Mouse (Mus musculus) heart, adult 11 months (tissue): ENCODE data around the gene Kiss1.
"Not testable (repeated sequence)": the region's sequence is repeated elsewhere in the genome, so short reads cannot be mapped to it uniquely, and the experiment has no call there.

Experiments
- DNase-seq: peaks from one replicate; pipeline ENCODE4 v3.0.0; 2022

The Kiss1 gene

DNA sequence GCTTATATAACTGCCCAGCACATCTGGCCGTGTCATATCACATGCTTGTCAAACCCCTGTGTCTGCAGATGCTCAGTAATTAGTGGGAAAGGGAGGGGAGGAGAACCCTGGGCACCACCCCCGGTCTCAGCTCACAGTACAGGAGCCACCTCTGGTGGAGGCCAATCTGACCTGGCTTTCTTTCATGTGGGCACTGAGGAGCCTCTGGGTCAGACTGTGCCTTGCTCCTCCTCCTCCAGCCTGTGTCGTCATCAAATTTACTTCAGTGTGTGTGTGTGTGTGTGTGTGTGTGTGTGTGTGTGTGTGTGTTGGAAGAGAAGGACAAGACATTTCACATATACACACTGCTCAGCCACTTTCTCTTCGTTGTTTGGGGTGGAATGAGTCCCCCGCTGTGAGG is 1.7 kb downstream of the Kiss1 start:
- DNase-seq, result no peak

DNA sequence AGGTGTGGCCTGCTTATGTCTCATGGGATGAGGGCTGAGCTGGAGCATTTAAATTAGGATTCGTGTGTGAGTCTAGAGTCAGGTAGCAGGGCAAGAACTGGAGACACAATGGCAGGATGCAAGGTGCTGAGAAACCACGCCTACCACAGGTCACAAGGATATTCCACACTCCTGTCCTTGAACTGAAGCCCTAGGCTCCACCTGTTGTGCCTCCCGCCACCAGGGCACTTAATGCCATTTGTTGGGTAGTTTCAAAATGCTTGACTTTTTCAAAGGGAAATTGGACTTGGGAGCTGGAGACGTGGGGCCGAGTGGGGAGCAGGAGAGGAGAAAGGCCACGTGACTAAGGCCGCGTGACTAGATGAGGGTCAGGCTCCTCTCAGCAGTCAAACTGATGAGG is 4.3 kb downstream of the Kiss1 start:
- no peak for DNase-seq

GRCm38 (mm10) chr1:133327094-133327493 is 5.4 kb downstream of the Kiss1 start:
- no peak for DNase-seq

DNA sequence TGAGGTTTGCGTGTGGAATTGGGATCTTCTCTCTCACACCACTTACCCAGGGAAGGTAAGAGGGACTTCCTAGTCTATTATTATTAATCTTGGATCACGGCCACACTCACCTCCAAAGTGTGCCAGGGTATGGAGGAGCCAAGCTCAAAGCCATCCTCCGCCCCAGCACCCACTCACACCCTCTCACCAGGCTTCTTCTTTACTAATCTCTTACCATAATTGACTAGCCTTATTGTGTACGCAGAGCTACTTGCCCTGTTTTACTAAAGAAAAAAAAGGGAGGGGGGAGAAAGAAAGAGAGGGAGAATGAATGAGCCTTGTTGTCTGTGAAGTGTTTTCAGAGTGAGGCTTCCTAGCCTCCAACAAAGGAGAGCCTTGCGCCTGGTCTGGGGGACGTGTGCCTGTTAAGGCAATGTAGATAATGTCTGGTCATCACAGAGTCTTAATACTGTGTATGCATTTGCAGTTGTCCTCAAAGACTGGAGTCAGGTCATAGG is 6.7 kb downstream of the Kiss1 start:
- DNase-seq, result no peak

DNA sequence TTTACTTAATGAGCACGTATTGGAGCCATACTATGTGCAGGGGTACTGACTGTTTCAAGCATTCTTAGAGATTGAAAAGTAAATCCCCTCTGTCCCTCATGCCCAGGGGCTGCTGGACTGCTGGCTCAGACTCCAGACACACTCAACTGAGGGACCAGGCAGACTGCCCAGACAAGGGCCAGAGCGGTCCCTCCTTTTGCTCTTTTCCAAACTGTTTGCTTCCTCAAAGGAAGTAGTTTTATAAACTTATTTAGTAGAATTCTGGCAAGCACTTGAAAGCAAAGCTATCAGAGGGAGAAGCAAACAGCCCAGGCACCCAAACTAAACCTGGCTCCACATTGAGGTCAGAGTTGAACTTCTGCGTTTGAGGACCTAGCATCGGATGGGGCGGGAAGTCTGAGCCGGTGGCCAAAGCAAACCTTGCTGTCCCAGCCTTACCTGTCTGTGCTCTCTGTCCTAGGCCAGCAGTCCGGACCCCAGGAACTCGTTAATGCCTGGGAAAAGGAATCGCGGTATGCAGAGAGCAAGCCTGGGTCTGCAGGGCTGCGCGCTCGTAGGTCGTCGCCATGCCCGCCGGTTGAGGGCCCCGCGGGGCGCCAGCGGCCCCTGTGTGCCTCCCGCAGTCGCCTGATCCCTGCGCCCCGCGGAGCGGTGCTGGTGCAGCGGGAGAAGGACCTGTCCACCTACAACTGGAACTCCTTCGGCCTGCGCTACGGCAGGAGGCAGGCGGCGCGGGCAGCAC is 7.4 kb downstream of the Kiss1 start:
- no peak for DNase-seq

DNA sequence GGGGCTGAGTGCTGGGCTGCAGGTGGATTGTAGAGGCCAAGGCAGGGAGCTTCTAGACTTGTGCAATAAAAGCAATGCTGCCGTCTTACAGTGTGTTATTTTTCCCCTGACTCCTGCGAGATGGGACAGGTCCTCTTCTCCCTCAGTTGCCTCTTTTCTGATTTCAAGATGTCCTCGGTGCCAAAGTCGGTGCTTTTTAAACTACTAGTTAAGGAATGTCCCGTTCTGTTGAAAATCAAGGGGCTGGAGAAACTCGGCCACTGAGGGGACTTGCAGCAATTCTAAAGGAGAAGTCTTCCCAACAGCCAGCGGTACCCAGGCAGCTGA is 7.9 kb downstream of the Kiss1 start:
- no peak for DNase-seq

DNA sequence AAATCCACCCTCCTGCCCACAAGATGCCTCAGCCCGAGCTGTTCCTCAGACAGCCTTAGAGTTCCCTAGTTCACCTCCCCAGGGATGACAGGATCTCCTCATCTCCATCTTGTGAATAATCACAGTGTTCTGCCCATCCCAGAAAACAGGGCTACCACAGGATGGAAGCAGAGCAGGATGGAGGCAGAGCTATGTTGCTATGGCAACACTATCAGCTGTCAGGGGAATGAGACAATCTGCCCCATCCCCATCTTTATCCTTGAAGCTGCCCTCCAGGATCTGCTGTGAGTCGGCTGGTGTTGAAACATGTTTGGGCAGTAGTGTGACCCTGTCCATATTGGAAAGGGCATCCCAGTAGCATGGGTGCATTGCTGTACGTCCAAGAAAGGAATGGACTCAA is 9.5 kb downstream of the Kiss1 start:
- no peak for DNase-seq

GRCm38 (mm10) chr1:133332656-133333430 is 11.2 kb downstream of the Kiss1 start:
- no peak for DNase-seq

DNA sequence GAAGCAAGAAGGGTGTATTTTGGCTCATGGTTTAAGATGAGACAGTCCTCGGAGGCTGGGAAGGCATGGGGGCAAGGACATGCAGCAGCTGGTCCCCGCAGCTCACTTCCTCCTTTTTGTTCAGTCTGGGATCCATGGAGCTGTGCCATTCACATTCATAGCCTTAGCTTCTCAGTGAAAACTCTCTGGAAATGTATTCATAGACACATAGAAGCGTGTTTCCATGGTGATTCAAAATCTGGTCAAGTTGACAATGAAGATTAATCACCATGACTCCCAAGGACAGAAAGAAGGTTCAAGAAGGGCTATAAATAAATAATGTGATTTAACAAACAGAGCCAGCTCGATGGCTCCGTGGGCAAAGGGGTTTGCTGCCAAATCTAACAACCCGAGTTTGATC is 12.3 kb downstream of the Kiss1 start:
- no peak for DNase-seq

DNA sequence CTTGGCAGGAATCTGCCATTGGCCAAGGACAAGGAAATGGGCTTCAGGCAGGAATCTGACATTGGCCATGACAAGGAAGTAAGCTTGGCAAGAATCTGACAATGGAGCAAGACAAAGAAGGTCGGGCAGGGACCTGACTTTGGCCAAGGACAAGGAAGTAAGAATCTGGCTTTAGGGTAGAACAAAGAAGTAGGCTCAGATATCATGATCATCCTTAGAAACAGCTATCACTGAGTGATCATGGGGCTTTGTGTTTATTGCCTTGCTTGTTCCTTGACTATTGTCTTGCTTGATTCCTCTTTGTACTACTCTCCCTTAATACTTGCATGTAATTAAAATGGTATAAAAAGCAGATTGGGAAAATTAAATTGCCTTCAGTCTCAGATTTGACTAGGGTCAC is 18.7 kb downstream of the Kiss1 start:
- not testable (repeated sequence) for DNase-seq

DNA sequence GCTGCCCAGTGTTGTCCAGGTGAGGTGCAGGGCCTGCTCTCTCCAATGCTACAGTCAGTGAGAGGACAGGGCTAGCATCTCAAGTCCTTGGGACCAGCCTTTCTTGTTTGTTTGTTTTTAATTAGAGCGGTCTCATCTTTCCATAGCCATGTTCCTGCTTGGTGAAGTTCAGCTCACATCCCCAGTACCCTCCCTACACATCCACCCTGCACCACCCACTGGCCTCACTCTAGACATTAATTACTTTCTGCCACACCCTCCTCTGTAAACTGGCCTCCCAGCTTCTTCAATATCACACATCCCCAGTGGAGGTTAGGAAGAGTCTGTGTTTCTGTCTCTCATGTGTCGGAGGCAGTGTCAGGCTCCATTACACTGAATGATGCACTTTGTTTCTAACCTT is 22.7 kb downstream of the Kiss1 start:
- DNase-seq, result no peak

GRCm38 (mm10) chr1:133346531-133346930 is 24.9 kb downstream of the Kiss1 start:
- no peak for DNase-seq

- no peak for DNase-seq
These were observed 25.6 kb downstream of the Kiss1 start for GRCm38 (mm10) chr1:133347226-133347625.

- peak; percentile 93 for DNase-seq
These were observed 26.2 kb downstream of the Kiss1 start for GRCm38 (mm10) chr1:133347693-133348520.

DNA sequence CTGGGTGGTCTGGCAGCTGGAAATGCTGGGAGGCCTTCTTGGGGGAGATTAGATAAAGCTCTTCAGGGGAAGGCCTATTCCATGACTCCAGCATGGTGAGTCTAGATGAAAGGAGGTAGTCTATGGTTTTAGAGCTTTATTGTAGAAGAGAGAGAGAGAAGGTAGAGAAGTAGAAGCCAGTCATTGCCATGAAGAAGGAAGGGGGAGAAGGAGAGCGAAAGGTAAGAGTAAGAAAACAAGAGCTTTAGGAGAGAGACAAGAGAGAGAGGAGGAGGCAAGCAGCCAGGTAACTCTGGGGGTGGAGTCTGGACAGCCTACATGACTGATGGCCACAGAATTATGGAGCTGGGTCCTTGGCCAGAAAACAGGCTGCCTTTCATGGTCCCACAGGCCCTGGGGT is 28.5 kb downstream of the Kiss1 start, which contains the start of gene Ren1:
TSS of gene Ren1 (plus strand) at position 301 of the 400 bp plus-strand sequence.
- no peak for DNase-seq

GRCm38 (mm10) chr1:133351762-133352161 is 30.1 kb downstream of the Kiss1 start:
- DNase-seq, result no peak

DNA sequence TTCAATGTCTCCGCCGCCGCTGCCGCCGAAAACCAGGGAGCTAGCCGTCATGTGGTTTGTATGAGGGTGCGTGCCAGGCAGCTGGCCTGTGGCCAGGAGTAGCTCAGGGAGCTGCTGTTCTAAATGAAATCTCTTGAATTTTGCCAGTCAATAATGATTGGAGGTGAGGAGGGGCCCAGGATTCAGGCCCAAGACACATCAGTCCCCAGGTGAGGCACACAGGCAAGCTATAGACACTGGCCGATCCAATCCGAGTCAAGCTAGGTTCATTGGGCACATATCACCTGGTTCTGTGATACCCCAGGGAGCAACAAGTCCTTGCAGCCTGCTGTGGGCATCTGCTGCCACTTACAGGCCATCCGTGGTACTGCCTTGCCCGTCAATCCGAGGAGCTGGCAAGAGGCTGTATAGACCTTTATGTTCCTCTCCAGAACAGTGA is 31.7 kb downstream of the Kiss1 start:
- no peak for DNase-seq

DNA sequence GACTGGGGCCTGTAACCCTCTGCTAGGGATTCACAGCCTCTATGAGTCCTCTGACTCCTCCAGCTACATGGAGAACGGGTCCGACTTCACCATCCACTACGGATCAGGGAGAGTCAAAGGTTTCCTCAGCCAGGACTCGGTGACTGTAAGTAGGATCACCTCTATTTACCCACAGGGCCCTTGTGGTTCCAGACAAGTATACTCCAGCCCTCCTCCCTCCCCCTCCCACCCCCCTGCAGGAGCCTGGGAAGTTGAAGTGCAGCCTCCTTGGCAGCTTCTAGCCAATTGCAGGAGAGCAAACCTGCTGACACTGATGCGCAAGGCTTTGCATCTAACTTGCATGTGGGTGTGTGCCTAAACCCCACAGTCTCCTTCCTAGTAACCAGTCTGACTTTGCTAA is 33.8 kb downstream of the Kiss1 start:
- no peak for DNase-seq

- no peak for DNase-seq
These were observed 34.2 kb downstream of the Kiss1 start for GRCm38 (mm10) chr1:133355912-133356311.

DNA sequence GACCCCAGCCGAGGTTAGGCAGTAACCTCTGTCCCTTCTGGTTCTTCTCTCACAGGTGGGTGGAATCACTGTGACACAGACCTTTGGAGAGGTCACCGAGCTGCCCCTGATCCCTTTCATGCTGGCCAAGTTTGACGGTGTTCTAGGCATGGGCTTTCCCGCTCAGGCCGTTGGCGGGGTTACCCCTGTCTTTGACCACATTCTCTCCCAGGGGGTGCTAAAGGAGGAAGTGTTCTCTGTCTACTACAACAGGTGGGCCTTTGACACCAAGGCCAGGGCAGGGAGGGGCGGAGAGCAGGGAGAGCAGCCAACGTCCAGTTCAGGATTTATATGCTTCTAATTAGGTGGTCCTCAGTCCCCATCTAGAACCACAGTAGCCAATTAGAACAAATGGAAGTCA is 34.7 kb downstream of the Kiss1 start:
- DNase-seq, result no peak

DNA sequence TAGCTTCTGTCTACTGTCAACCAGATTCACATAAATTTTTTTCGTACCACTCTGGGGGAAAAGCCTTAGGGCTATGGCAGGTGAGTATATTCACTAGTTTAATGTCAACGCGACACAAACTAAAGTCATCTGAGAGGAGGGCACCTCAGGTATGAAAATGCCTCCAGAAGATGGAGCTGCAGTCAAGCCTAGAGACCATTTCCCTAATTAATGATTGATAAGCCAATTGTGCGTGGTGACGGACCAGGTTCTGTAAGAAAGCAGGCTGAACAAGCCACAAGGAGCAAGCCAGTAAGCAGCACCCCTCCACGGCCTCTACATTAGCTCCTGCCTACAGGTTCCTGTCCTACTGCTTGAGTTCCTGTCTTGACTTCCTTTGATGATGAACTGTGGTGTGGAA is 39.3 kb downstream of the Kiss1 start:
- no peak for DNase-seq

GRCm38 (mm10) chr1:133362103-133362502 is 40.4 kb downstream of the Kiss1 start:
- no peak for DNase-seq

DNA sequence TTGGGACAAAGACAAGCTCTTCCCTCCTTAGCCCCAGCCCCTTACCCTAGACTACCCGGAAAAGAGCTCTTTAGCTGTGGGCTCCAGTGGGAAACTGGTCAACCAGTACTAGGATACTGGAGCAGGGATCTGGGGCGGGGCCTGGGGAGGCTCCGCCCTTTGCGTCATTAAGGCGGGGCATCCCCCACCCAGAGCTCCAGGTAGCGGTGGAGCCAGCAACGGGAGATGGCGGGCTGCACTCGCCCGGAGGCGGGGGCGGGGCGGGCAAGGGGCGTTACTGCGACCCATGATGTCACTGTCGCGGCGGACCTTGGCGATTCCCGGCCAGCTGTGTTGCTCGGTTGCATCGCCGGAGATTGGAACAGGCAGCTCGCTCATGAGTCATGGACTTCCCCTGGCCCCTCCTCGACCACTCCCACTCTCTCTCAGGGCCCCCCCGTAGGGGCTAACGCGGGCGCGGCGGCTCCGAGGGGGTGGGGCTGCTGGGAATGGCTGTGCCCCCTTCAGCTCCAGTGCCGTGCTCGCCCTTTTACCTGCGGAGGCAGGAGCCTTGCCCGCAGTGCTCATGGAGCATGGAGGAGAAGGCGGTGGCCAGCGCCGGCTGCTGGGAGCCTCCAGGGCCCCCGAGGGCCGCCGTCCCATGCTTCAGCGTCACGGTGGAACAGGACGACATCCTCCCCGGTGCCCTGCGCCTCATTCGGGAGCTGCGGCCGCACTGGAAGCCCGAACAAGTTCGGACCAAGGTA is 41.8 kb downstream of the Kiss1 start, which contains the start of gene Etnk2:
TSS of gene Etnk2 (plus strand) at position 297 of the 746 bp plus-strand sequence.
- peak; percentile 98 for DNase-seq
